Mouse (Mus musculus) liver, adult 2 months (tissue): Measurements from ENCODE around the gene Prkcb.
A peak's percentile ranks its signal among the peaks of the same experiment; 100 is the strongest.

Experiments used
- CTCF ChIP-seq: fragments of 200-500 bp; IDR thresholded peaks from 2 replicates; pipeline ENCODE4 v1.5.1; 2011; ENCODE audit warnings: low read depth, low read length, control low read depth
- POLR2A ChIP-seq: fragments of 200-500 bp; IDR thresholded peaks from 2 replicates; pipeline ENCODE4 v1.6.1; 2011; ENCODE audit warnings: low read length, control low read depth; ENCODE audit not compliant: insufficient read depth; ENCODE audit errors: extremely low read depth

DNA sequence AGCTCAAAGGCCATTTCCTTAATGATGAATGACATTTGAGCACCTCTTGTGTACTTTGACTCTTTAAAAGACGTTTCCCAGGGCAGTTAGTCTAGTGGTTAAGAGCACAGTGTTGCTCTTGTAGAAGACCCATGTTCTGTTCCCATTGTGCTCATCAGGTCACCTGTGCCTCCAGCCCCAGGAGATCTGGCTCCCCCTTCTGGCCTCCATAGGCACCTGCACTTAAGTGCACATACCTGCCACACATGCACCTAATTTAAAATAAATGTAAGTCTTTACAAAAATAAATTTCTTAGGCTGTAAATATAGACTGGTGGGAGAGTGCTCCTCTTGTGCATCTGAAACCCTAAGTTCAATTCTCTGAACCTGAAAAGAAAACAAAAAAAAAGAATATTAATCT, 335.2 kb downstream of the Prkcb start:
- peak; percentile 40; the same call in 1 of the 2 replicates for TF ChIP-seq CTCF
- TF ChIP-seq POLR2A: no peak
